Mouse (Mus musculus): ENCODE results near the gene Slc7a10.
A peak's percentile ranks its signal among the peaks of the same experiment; 100 is the strongest.
"Not testable (repeated sequence)": the region's sequence is repeated elsewhere in the genome, so short reads cannot be mapped to it uniquely, and the experiment has no call there.

Slc7a10 gene

GRCm38 (mm10) chr7:35198981-35199754 is 13.0 kb downstream of the Slc7a10 start:
- H3K27me3 ChIP-seq (ENCODE audit: control insufficient read depth, insufficient read depth, low read length, poor library complexity, severe bottlenecking), result no peaks in the 10 kb centered on the region
- no peaks in the 10 kb centered on the region for H3K36me3 ChIP-seq (ENCODE audit: control insufficient read depth, insufficient read depth, low read length, poor library complexity, severe bottlenecking)
- DNase-seq (ENCODE audit: low read depth, low spot score), result no peak

- Histone ChIP-seq H3K36me3 (ENCODE audit: control insufficient read depth, insufficient read depth, low read length, poor library complexity, severe bottlenecking) (no peaks in the 10 kb centered on the region), H3K27me3 (ENCODE audit: control insufficient read depth, insufficient read depth, low read length, poor library complexity, severe bottlenecking) (no peaks in the 10 kb centered on the region)
- DNase-seq (ENCODE audit: low read depth, low spot score), result no peak
Measured at GRCm38 (mm10) chr7:35199755-35200154, 13.6 kb downstream of the Slc7a10 start.

GRCm38 (mm10) chr7:35211791-35212190 is 25.6 kb downstream of the Slc7a10 start:
- Histone ChIP-seq H3K36me3 (ENCODE audit: control insufficient read depth, insufficient read depth, low read length, poor library complexity, severe bottlenecking) (no peaks in the 10 kb centered on the region), H3K27me3 (ENCODE audit: control insufficient read depth, insufficient read depth, low read length, poor library complexity, severe bottlenecking) (no peaks in the 10 kb centered on the region)
- no peak for DNase-seq (ENCODE audit: low read depth, low spot score)

GRCm38 (mm10) chr7:35214442-35215222 is 28.4 kb downstream of the Slc7a10 start:
- H3K27me3 ChIP-seq (ENCODE audit: control insufficient read depth, insufficient read depth, low read length, poor library complexity, severe bottlenecking), result no peaks in the 10 kb centered on the region
- DNase-seq (ENCODE audit: low read depth, low spot score), result no peak
- no peaks in the 10 kb centered on the region for H3K36me3 ChIP-seq (ENCODE audit: control insufficient read depth, insufficient read depth, low read length, poor library complexity, severe bottlenecking)

- Histone ChIP-seq H3K36me3 (ENCODE audit: control insufficient read depth, insufficient read depth, low read length, poor library complexity, severe bottlenecking) (no peaks in the 10 kb centered on the region), H3K27me3 (ENCODE audit: control insufficient read depth, insufficient read depth, low read length, poor library complexity, severe bottlenecking) (no peaks in the 10 kb centered on the region)
- no peak for DNase-seq (ENCODE audit: low read depth, low spot score)
Measured at GRCm38 (mm10) chr7:35215225-35215624, 29.0 kb downstream of the Slc7a10 start, which contains the start of gene Lrp3. Lrp3 (minus strand) TSS chr7:35215498.

GRCm38 (mm10) chr7:35215731-35216130 is 29.5 kb downstream of the Slc7a10 start:
- no peaks in the 10 kb centered on the region for H3K27me3 ChIP-seq (ENCODE audit: control insufficient read depth, insufficient read depth, low read length, poor library complexity, severe bottlenecking)
- H3K36me3 ChIP-seq (ENCODE audit: control insufficient read depth, insufficient read depth, low read length, poor library complexity, severe bottlenecking), result no peaks in the 10 kb centered on the region
- DNase-seq (ENCODE audit: low read depth, low spot score), result no peak

GRCm38 (mm10) chr7:35220694-35221365 is 34.6 kb downstream of the Slc7a10 start:
- Histone ChIP-seq H3K36me3 (ENCODE audit: control insufficient read depth, insufficient read depth, low read length, poor library complexity, severe bottlenecking) (no peaks in the 10 kb centered on the region), H3K27me3 (ENCODE audit: control insufficient read depth, insufficient read depth, low read length, poor library complexity, severe bottlenecking) (no peaks in the 10 kb centered on the region)
- DNase-seq (ENCODE audit: low read depth, low spot score), result no peak

- DNase-seq (ENCODE audit: low read depth, low spot score), result peak; percentile 38
- H3K27me3 ChIP-seq (ENCODE audit: control insufficient read depth, insufficient read depth, low read length, poor library complexity, severe bottlenecking), result no peaks in the 10 kb centered on the region
- H3K36me3 ChIP-seq (ENCODE audit: control insufficient read depth, insufficient read depth, low read length, poor library complexity, severe bottlenecking), result no peaks in the 10 kb centered on the region
Measured at GRCm38 (mm10) chr7:35230333-35230732, 44.1 kb downstream of the Slc7a10 start.

- no peak for DNase-seq (ENCODE audit: low read depth, low spot score)
- H3K27me3 ChIP-seq (ENCODE audit: control insufficient read depth, insufficient read depth, low read length, poor library complexity, severe bottlenecking), result no peaks in the 10 kb centered on the region
- H3K36me3 ChIP-seq (ENCODE audit: control insufficient read depth, insufficient read depth, low read length, poor library complexity, severe bottlenecking), result no peaks in the 10 kb centered on the region
Measured at GRCm38 (mm10) chr7:35232796-35233455, 46.7 kb downstream of the Slc7a10 start.

GRCm38 (mm10) chr7:35233861-35234260 is 47.7 kb downstream of the Slc7a10 start:
- H3K36me3 ChIP-seq (ENCODE audit: control insufficient read depth, insufficient read depth, low read length, poor library complexity, severe bottlenecking), result no peaks in the 10 kb centered on the region
- no peak for DNase-seq (ENCODE audit: low read depth, low spot score)
- H3K27me3 ChIP-seq (ENCODE audit: control insufficient read depth, insufficient read depth, low read length, poor library complexity, severe bottlenecking), result no peaks in the 10 kb centered on the region

- Histone ChIP-seq H3K27me3 (ENCODE audit: control insufficient read depth, insufficient read depth, low read length, poor library complexity, severe bottlenecking) (no peaks in the 10 kb centered on the region), H3K36me3 (ENCODE audit: control insufficient read depth, insufficient read depth, low read length, poor library complexity, severe bottlenecking) (no peaks in the 10 kb centered on the region)
- peak; percentile 99 for DNase-seq (ENCODE audit: low read depth, low spot score)
Measured at GRCm38 (mm10) chr7:35234361-35235245, 48.4 kb downstream of the Slc7a10 start.

GRCm38 (mm10) chr7:35235308-35235707 is 49.1 kb downstream of the Slc7a10 start:
- Histone ChIP-seq H3K27me3 (ENCODE audit: control insufficient read depth, insufficient read depth, low read length, poor library complexity, severe bottlenecking) (no peaks in the 10 kb centered on the region), H3K36me3 (ENCODE audit: control insufficient read depth, insufficient read depth, low read length, poor library complexity, severe bottlenecking) (no peaks in the 10 kb centered on the region)
- peak; percentile 81 for DNase-seq (ENCODE audit: low read depth, low spot score)

- not testable (repeated sequence) for H3K27me3 ChIP-seq (ENCODE audit: control insufficient read depth, insufficient read depth, low read length, poor library complexity, severe bottlenecking); DNase-seq (ENCODE audit: low read depth, low spot score); H3K36me3 ChIP-seq (ENCODE audit: control insufficient read depth, insufficient read depth, low read length, poor library complexity, severe bottlenecking)
Measured at GRCm38 (mm10) chr7:35237935-35238334, 51.8 kb downstream of the Slc7a10 start.

All from splenic B cell, adult 2 months (primary cell).